Mouse (Mus musculus) limb, embryonic 14.5 days (tissue): ENCODE results near the gene Pa2g4. TPM values are rescaled to one million over a fixed set of nuclear protein-coding genes. Genes with fewer than 3 reads are reported as not detected.

Experiments
- ATAC-seq: fragments of 200-750 bp; cut with Nextera tagmentation; 2 replicates; pipeline ENCODE4 v1.8.0; 2017; ENCODE audit warnings: low read depth, moderate number of reproducible peaks, moderate TSS enrichment; ENCODE audit not compliant: low FRiP score
- DNase-seq: peaks from one replicate; pipeline ENCODE4 v3.0.0-alpha.2; 2015; ENCODE audit warnings: low spot score
- H3K27ac ChIP-seq: fragments of 300-500 bp; sonication (generic); replicated peaks from 2 replicates; pipeline ENCODE4 v1.5.1; 2014; ENCODE audit warnings: low read depth, mild to moderate bottlenecking, low read length, moderate library complexity, mixed read lengths
- H3K27me3 ChIP-seq: fragments of 300-500 bp; sonication (generic); 2 replicates; pipeline ENCODE4 v1.6.1; 2014; ENCODE audit warnings: low read length, mixed read lengths; ENCODE audit not compliant: control insufficient read depth, insufficient read depth
- H3K36me3 ChIP-seq: fragments of 300-500 bp; sonication (generic); 2 replicates; pipeline ENCODE4 v1.6.1; 2014; ENCODE audit warnings: mild to moderate bottlenecking, low read length, moderate library complexity, mixed read lengths; ENCODE audit not compliant: control insufficient read depth, insufficient read depth
- H3K4me1 ChIP-seq: fragments of 300-500 bp; sonication (generic); 2 replicates; pipeline ENCODE4 v1.6.1; 2014; ENCODE audit warnings: antibody characterized with exemption, low read length, mixed read lengths; ENCODE audit not compliant: control insufficient read depth, insufficient read depth
- H3K4me2 ChIP-seq: fragments of 300-500 bp; sonication (generic); replicated peaks from 2 replicates; pipeline ENCODE4 v1.6.1; 2014; ENCODE audit warnings: low read depth, mild to moderate bottlenecking, low read length, moderate library complexity; ENCODE audit not compliant: severe bottlenecking
- H3K4me3 ChIP-seq: fragments of 300-500 bp; sonication (generic); replicated peaks from 2 replicates; pipeline ENCODE4 v1.5.1; 2014; ENCODE audit warnings: low read length
- H3K9ac ChIP-seq: fragments of 300-500 bp; sonication (generic); 2 replicates; pipeline ENCODE4 v1.6.1; 2014; ENCODE audit warnings: mild to moderate bottlenecking, low read depth, low read length, moderate library complexity; ENCODE audit not compliant: severe bottlenecking
- H3K9me3 ChIP-seq: fragments of 300-500 bp; sonication (generic); 2 replicates; pipeline ENCODE4 v1.6.1; 2016; ENCODE audit warnings: low read length; ENCODE audit not compliant: control insufficient read depth
- POLR2A ChIP-seq: fragments of 200-500 bp; IDR thresholded peaks from 2 replicates; pipeline ENCODE4 v1.8.0; 2012; ENCODE audit warnings: inconsistent platforms, mild to moderate bottlenecking, moderate library complexity, borderline replicate concordance; ENCODE audit not compliant: insufficient read depth, insufficient read length; ENCODE audit errors: extremely low read depth
- WGBS: fragments of 180-500 bp; shearing (Covaris S2); extraction: QIAGEN DNeasy Blood & Tissue Kit; methylation state at CpG from one replicate; pipeline ENCODE4 v1.1.7; 2014; 5-methylcytosine and 5-hydroxymethylcytosine counted together
- polyA plus RNA-seq, 2 experiments: library from polyadenylated mRNA; depleted of rRNA in 1 of 2; stranded (reverse) in 1 of 2; unstranded in 1 of 2; fragments of >200 nt; fragmentation: Nextera tagmentation in 1 of 2; extraction: Ambion mirVana in 1 of 2; gene quantifications; 2 replicates each; pipeline versions ENCODE4 v1.2.1 to v1.2.3; 2012 to 2014

The Pa2g4 gene
- polyA plus RNA-seq, 2 experiments, result 186 to 210 TPM

GRCm38 (mm10) chr10:128606483-128606882, 40.7 kb upstream of the Pa2g4 start:
- TF ChIP-seq POLR2A, result no peak
- WGBS, result 39% methylated on average over 2 of the region's 2 CpGs
- no peak overlapping the region for H3K4me3 ChIP-seq
- no peaks in the 10 kb centered on the region for H3K4me1 ChIP-seq
- H3K36me3 ChIP-seq, result no peaks in the 10 kb centered on the region
- H3K27me3 ChIP-seq, result no peaks in the 10 kb centered on the region
- ATAC-seq (no peak), DNase-seq (no peak)
- H3K4me2 ChIP-seq, result no peak overlapping the region
- no peak overlapping the region for H3K9ac ChIP-seq
- H3K27ac ChIP-seq, result no peak overlapping the region
- H3K9me3 ChIP-seq, result no peaks in the 10 kb centered on the region

- H3K27me3 ChIP-seq, result no peaks in the 10 kb centered on the region
- no peak overlapping the region for H3K9ac ChIP-seq
- no peak overlapping the region for H3K4me2 ChIP-seq
- no peak for TF ChIP-seq POLR2A
- no peak overlapping the region for H3K27ac ChIP-seq
- H3K4me1 ChIP-seq, result no peaks in the 10 kb centered on the region
- DNase-seq (no peak), ATAC-seq (no peak)
- H3K4me3 ChIP-seq, result no peak overlapping the region
- H3K9me3 ChIP-seq, result no peaks in the 10 kb centered on the region
- H3K36me3 ChIP-seq, result no peaks in the 10 kb centered on the region
- 83% methylated on average over 4 of the region's 4 CpGs for WGBS
Measured at GRCm38 (mm10) chr10:128602470-128603128, 36.8 kb upstream of the Pa2g4 start.

- ATAC-seq (no peak), DNase-seq (no peak)
- 75% methylated on average over 1 of the region's 1 CpGs for WGBS
- H3K9me3 ChIP-seq, result no peaks in the 10 kb centered on the region
- no peaks in the 10 kb centered on the region for H3K36me3 ChIP-seq
- no peak overlapping the region for H3K27ac ChIP-seq
- no peaks in the 10 kb centered on the region for H3K27me3 ChIP-seq
- H3K9ac ChIP-seq, result no peak overlapping the region
- H3K4me3 ChIP-seq, result no peak overlapping the region
- TF ChIP-seq POLR2A, result no peak
- no peaks in the 10 kb centered on the region for H3K4me1 ChIP-seq
- H3K4me2 ChIP-seq, result no peak overlapping the region
Measured at GRCm38 (mm10) chr10:128601499-128601898, 35.7 kb upstream of the Pa2g4 start.

- Histone ChIP-seq H3K4me1 (no peaks in the 10 kb centered on the region), H3K27ac (no peak overlapping the region), H3K4me2 (no peak overlapping the region), H3K9me3 (no peaks in the 10 kb centered on the region), H3K27me3 (no peaks in the 10 kb centered on the region), H3K36me3 (no peaks in the 10 kb centered on the region), H3K9ac (no peak overlapping the region), H3K4me3 (no peak overlapping the region)
- ATAC-seq (no peak), DNase-seq (no peak)
- no peak for TF ChIP-seq POLR2A
- WGBS, result 44% methylated on average over 2 of the region's 2 CpGs
Measured at GRCm38 (mm10) chr10:128598476-128598875, 32.7 kb upstream of the Pa2g4 start.

- WGBS, result 77% methylated on average over 5 of the region's 5 CpGs
- H3K4me2 ChIP-seq, result no peak overlapping the region
- H3K27me3 ChIP-seq, result peaks cover 21% of the 10 kb centered on the region
- no peak for ATAC-seq
- no peak for TF ChIP-seq POLR2A
- no peak overlapping the region for H3K9ac ChIP-seq
- no peaks in the 10 kb centered on the region for H3K9me3 ChIP-seq
- H3K27ac ChIP-seq, result no peak overlapping the region
- no peaks in the 10 kb centered on the region for H3K36me3 ChIP-seq
- no peak for DNase-seq
- H3K4me1 ChIP-seq, result peaks cover 6% of the 10 kb centered on the region; the same call in 1 of the 2 replicates
- H3K4me3 ChIP-seq, result no peak overlapping the region
Measured at GRCm38 (mm10) chr10:128592797-128593196, 27.0 kb upstream of the Pa2g4 start.
